Mouse (Mus musculus) ES-E14 (cell line): ENCODE data around the gene Kirrel.

Experiments used
- CHD2 ChIP-seq: IDR thresholded peaks from 2 replicates; pipeline ENCODE4 v1.6.1; 2014; ENCODE audit warnings: mild to moderate bottlenecking, low read depth, low read length, inconsistent platforms
- HCFC1 ChIP-seq: IDR thresholded peaks from 2 replicates; pipeline ENCODE4 v1.6.1; 2012; ENCODE audit warnings: low read length, inconsistent platforms, borderline replicate concordance; ENCODE audit not compliant: insufficient read depth
- ZC3H11A ChIP-seq: IDR thresholded peaks from 2 replicates; pipeline ENCODE4 v1.6.1; 2012; ENCODE audit warnings: low read depth, mild to moderate bottlenecking, inconsistent platforms, low read length, borderline replicate concordance

DNA sequence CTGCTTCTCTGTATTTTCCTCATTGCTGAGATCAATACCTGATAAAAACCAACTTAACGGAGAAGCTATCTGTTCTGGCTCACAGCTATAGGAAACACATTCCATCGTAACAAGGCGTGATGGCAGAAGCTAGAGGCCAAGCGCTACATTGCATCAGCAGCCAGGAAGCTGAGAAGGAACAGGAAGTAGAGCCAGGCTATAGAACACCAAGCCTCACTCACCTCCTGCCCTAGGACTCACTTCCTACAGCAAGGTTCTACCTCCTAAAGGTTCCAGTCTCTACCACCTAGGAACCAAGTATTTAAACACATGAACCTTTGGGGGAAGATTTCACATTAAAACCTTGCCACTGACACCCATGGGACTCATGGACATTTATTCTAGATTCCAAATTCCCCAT, 49.1 kb upstream of the Kirrel start:
- TF ChIP-seq ZC3H11A (no peak), CHD2 (no peak), HCFC1 (no peak)
